Mouse (Mus musculus) naive thymus-derived CD4-positive, alpha-beta T cell, adult 2 months (primary cell): ENCODE results near the gene Myo10.

ENCODE experiments used
- DNase-seq: peaks from one replicate; pipeline ENCODE4 v3.0.0-alpha.2; 2011; ENCODE audit warnings: low read depth

Myo10 gene

DNA sequence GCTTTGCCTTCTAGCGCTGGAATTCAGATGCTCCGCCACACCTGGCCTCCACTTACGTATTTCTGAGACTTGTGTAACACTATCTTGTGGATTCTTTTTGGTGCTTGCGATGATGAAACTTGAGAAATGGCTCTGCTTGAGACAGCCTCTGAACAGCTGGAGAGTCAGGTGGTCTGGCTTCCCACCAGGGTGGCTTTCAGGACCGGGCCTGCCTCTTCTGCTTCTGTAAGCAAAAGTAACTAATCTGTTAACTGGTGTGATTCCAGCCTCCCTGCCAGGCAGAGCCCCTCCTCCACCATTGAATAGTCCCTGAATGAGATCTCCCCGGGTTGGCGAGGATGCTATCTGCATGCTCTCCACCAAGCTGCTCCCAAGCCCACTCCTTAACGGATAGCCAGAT lies 140.0 kb downstream of the Myo10 start:
- DNase-seq, result no peak

DNA sequence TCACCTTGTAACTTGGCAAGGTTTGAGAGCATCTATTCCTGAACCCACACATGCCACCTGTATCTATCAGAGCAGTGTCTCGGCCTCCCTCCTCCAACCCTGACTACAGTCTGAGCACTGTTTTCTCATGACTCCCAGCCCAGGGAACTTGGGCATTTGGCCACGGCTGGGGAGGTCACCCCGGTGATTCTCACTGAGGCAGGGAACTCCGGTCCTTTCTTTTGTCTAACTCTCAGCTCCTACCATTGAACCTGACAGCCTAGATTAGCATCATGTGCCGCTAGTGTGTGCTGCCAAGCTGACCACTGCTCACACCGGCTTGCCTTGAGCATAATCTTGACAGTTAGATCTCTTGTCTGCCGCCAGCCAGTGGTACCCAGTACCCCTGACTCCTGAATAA lies 140.8 kb downstream of the Myo10 start:
- DNase-seq, result no peak

DNA sequence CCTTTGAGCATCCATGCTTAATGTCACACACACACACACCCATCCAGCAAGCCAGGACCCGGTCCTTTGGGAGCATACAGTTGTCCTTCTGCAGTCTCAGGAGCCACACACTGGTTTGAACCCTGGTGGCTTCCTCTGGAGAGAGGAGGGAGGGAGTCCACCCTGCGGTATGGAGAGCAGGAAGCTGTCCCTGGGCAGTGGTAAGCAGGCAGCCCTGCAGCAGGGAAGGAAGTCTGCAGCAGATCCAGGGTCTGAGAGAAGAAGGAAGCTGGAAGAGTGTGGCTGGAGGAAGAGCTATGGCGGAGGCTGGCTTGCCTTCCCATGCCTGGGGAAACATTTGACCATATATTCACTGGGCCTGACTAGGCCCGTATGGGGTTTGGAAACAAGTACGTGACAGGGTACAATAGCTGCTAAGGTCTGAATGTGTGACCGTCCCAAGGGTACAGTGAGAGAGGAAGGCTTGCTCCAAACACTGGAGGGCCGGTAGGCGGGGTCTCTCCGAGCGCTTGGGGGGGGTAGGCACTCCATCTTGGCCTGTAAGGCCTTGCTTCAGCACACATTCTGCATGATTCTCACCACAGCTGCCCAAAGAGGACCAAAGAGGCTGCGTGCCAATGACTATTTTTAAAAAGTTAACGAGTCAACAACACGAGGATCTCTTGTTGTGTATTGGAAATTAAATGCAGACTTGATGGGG lies 142.5 kb downstream of the Myo10 start:
- no peak for DNase-seq

DNA sequence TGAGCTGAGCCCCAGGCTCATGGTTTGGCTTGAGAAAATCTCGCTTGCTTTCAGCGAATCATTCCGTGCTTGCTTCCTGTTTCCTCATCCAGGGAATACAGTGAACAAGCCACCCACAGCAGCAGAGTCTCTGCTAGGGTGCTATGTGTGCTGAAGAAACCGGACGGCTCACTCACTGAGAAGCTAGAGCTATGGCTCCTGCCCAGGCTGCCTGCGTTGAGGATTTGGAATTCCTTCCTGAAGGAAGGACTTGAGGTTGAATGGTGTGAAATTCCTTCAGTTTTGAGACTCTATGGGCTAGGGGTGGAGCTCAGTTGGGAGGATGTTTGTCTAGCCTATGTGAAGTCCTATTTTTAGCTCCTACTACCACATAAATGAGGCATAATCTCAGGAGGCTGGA lies 145.5 kb downstream of the Myo10 start:
- no peak for DNase-seq

DNA sequence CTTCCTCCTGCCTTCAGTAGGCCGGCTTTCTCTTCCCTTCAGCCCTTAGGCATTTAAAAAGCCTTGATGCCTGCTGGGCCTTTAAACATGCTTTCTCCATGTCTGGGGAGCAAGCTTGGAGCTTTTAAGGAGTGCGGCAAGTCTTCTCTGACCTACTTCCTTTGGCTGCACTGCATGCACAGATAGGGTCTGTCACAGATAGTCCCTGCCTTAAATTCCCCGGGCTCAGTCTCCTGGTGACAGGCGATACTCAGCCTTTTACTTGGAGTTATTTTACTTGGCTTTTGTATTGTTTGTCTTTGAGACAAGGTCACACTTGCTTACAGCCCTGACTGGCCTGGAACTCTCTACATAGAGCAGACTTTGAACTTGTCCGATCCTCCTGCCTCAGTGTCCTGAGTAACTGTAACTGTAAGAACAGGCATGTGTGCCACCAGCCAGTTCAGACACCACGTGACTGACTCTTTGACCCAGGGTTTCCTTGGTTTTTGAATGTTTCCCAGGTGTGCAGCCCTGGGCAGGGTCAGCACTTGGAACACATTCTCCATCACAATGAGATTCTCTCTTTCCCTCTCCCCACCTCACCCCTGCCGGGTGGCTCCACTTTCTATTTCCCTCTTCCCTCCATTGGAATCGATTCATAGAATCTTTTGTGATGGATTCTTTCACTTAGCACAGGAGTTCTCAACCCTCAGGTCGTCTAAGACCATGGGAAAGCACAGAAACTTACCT lies 147.4 kb downstream of the Myo10 start:
- no peak for DNase-seq

DNA sequence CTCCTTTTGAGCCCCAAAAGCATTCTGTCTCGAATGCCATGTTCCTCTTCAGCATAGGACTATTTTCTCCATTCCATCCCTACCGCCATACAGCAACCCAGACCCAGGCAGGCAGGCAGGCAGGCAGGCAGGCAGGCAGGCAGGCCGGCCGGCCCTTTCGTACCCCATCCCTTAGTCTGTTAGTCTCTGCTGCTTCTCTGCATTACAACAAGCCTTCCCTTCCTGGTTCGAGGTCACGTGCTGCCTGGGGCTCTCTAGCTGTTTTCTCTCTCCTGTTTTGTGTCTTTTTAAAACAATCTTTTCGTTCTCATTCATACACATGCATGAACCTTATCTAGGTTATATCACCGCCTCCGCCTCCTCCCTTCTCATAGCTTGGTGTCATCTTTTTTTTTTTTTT lies 149.5 kb downstream of the Myo10 start:
- no peak for DNase-seq

DNA sequence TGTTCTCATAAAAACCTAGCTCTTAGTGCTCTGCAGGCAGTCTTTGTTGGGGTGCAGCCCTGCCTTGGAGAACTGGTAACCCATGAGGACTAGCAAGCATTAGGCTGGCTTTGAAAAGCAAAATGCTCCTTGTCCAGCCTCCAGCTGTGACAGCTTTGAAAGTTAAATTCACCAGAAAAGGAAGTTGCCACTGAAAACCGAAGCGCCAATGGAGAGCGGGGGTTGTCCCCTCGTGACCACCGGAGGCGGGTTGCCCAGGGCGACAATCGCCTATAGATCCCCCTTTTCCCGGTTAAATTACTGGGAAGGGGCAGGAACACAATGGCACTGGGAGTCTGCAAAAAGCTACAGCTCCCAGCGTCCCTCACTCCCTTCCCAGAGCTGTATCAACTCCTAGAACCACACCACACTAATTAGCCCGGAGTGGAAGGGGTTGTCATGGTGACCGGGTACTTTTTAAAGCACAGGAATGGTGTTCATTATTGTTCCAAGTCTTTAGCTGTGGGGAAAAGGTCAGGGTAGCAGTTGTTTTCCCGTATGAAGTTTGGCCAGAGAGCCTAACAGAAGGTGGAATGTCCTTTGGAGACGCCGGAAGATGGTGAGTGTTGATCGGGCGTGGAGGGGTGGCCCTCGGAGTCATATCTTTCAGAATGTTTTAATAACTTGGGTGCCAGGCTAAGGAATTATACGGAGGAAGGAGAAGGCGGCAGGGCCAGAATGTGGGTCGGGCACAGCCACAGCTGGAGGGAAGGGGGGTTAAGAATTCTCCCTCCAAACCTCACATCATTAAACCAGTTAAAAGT lies 151.6 kb downstream of the Myo10 start:
- peak; percentile 19 for DNase-seq

DNA sequence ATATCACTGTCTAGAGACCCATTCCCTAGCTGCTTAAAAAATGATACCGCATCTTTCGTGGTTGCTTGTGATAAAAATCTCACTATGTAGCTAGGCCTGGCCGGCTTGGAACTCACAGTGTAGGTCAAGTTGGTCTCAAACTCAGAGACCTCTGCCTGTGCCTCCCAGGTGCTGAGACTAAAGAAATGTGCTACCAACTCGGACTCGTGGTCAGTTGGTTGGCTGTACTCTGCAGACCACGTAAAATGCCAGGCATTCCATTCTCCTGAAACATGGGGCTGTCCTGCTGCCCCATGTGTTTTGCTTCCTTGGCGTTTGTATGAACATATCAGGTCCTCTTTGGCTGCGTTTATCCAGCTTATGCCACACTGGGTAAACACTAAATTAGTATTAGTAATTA lies 156.6 kb downstream of the Myo10 start:
- DNase-seq, result no peak

DNA sequence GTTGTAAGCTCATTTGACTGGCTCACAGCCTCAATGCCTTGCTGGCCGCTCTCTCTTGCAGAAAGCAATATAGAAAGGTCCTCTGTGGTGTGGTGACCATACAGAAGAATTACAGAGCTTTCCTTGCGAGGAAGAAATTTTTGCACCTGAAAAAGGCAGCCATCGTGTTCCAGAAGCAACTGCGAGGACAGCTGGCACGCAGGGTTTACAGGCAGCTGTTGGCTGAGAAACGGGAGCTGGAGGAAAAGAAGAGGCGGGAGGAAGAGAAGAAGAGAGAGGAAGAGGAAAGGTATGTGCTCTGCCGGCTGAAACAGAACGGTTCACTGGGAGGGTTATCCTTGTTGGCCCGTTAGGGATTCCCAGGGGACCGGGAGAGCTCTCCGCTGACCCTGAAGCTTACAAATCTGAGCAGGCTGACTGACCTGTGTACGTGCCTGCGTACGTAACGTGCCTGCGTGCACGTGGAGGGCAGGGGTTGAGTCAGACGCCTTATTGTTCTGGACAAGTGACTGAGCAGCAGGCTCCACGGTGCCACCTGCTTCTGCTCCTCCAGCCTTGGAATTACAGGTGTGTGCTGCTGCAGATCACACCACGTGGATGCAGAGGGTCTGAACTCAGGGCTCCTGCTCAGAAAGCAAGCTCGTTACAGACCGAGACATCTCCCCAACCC lies 157.3 kb downstream of the Myo10 start:
- DNase-seq, result no peak

DNA sequence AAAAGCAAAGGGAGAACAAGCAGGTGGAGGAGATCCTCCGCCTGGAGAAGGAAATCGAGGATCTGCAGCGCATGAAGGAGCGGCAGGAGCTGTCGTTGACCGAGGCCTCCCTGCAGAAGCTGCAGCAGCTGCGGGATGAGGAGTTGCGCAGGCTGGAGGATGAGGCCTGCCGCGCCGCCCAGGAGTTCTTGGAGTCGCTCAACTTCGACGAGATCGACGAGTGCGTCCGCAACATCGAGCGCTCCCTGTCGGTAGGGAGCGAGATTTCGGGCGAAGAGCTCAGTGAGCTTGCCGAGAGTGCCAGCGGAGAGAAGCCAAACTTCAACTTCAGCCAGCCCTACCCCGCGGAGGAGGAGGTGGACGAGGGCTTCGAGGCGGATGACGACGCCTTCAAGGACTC lies 158.7 kb downstream of the Myo10 start:
- no peak for DNase-seq

DNA sequence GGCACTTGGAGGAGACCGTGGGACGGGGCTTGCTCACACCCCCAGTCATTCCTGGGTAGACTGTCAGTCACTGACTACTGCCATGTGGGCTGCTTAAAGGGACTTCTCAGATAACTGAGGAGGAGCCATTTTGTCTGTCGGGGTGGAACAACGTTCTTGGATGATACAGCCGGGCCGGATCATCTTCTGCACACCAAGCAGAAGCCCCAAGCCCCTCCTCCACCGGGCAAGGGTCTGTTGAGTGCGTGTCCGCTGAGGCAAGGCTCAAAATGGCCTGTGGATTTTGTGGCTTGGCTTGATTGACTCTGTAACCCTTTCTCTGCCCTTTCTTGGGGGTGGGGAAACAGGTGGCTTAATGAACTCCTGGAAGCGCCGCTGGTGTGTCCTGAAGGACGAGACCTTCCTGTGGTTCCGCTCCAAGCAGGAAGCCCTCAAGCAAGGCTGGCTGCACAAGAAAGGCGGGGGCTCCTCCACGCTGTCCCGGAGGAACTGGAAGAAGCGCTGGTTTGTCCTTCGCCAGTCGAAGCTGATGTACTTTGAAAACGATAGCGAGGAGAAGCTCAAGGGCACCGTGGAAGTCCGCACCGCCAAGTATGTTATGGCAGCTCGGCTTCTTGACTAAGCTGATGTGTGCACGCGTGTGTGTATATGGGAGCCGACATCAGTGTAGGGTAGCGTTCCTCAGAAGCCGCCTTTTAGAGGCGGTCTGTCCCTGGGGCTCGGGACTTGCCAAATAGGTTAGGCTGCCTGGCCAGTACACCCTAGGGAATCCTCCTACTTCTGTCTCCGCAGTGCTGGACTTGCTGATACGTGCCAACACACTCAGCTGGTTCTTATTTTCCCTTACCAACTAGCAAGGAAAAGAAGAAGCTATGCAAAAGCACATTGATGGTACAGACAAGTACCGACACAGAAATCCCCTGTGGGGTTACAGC lies 163.4 kb downstream of the Myo10 start:
- no peak for DNase-seq

DNA sequence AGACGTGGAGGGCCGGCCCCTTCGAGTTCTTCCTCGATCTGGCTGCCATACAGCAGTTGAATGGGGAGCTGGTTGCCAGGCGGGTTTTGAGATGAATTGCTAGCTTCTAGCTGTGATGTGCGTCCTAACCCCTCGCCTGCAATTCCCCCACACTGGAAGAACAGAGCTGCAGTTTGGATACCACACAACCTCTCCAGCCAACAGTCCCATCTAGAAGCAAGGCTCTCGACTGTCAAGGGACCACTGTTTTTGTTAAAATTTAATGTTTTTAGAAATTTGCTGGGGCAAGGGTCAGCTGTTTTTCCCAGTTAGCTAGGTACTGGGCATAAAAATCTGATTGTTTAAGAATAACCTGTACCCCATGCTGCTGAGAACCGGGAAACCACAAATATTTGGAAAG lies 165.1 kb downstream of the Myo10 start:
- DNase-seq, result no peak

DNA sequence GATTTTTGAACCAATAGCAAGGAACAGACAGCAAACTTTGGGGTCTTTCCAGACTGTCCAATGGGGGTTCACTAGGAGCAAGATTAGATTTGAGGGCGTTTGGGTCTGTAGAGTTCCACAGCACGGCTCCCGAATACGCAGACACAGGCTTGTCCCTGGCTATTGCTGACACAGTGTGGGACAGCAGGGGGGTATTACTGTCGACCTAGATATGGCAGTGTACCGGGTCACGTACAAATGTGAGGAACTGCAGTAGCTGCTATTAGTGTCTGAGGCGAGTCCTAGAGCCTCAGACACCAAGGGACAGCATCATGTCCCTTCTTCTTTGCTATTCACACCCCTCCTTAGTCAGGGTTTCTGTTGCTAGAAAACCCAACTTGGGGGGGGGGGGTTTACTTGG lies 165.6 kb downstream of the Myo10 start:
- no peak for DNase-seq

DNA sequence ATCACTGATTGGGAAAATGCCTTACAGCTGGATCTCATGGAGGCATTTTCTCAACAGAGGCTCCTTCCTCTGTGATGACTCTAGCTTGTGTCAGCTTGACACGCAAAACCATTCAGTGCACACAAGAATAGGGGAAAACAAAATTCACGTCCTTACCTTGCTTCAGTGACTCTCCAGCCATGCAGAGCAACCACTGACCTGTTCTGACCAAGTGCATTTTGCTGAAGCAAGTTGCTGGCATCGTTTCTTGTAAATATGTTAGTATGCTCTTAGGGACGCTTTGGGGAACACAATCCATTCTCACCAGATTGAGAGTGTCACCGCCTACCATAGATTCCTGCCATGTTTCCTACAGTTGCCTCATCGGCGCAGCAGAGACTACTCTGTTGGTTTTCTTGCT lies 166.2 kb downstream of the Myo10 start:
- DNase-seq, result no peak

DNA sequence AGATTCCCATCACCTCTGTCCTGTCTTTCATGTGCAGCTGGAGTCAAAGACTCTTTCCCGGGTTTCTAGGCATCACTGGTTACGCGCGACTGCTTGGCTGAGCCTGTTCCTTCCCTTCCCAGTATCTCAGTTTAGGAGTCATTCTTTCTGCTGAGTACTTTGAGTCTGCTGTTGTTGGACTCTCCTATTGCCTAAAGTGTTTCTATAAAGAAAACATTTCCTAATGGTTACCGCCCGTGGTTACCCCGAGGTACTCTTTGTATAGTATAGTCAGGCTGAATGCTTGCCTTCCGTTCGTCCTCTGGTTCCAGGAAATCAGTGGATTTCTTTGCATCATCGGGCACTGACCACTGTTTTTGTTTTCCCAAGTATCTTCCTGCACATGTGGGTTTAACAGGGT lies 166.9 kb downstream of the Myo10 start:
- no peak for DNase-seq

DNA sequence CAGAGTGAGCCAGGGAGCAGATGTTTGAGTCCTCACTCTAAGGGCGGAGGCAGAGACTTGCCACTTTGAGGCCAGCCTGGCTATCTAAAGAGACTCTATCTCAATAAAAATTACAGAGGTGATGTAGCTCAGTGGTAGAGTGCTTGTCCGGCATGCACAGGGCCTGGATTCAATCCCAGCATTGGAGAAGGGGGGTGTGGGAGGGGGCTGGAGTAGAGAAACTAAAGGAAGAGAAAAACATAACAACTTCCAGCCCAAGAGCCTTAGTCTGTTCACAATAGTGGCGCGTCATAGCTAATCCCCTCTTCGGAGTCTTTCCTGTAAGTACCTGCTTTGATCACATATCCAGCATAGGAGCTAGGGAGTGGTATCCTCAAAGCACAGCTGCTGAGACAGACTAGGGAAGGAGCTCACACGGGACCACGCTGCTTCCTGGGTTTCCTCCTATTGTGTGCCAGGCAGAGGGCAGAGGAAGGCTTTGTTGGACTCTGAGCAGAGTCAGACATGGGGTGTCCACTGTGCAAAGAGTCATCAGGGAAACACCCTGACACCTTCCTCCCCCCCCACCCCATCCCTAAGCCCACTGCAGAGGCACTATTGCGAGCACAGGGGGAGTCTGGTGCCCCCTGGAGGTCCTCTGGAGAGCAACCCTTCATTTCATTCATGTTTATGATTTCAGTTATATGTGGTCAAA lies 169.5 kb downstream of the Myo10 start:
- DNase-seq, result no peak

DNA sequence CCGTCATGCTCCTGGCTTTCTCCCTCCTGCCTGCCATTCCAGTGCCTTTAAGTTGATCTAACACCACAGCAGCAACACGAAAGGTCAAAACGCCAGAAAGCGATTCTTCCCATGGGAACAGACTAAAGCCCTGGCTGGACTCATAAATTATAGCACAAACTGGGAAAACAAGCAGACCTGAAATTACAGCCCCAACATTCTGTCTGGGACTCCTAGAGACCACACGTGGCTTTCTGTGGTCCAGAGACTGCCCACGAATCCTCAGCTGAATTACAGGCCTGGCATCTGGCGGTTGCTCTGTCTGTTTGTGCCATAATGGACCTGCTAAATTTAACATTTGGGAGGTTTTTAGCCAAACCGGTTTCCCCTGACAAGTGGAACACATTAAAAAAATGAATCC lies 171.8 kb downstream of the Myo10 start:
- DNase-seq, result no peak

DNA sequence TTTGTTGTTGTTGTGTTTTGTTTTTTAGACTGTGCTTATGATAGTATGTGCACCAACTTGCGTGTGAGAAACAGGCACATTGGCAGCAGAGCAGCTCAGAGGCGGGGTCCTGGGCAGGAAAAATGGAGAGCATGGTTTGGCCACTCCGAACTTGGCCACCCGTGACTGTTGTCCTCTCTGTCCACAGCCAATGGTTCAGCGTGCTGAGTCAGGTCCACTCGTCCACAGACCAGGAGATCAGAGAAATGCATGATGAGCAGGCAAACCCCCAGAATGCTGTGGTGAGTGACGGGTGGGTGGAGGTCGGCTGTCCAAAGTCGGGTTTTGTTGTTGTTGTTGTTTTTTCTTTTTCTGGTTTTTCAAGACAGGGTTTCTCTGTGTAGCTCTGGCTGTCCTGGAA lies 173.2 kb downstream of the Myo10 start:
- DNase-seq, result no peak

DNA sequence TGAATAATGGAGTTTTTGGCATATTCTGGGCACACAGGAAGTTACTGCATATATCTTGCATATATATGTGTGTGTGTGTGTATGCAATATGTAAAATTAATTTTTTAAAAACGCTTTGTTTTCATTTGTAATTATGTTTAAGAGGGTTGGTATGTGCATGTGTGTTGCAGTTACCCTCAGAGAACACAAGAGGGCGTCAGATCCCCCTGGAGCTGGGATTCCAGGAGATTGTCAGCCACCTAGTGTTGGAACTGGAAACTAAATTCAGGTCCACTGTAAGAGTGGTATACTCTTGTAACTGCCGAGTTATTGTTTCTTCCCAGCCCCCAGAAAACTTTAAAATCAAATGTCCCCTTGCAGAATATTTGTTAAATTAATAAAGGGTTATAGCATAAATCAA lies 174.0 kb downstream of the Myo10 start:
- DNase-seq, result peak; percentile 48

DNA sequence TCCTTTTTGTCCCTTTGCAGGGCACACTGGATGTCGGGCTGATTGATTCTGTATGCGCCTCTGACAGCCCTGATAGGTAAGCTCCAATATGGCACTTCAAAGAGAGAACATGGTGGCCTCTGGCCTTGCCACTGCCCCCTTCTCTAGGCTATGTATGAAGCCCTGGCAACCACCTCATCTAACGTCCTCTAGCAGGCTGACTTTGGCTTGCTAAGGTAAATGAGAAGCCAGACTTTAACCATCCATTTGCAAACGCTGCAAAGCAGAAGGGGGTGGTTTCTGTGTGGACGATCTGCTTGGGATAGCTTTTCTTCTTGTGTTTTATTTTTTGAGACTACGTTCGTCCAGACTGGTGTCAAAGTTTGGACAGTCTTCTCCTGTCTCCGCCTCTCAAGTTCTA lies 174.9 kb downstream of the Myo10 start:
- DNase-seq, result no peak

DNA sequence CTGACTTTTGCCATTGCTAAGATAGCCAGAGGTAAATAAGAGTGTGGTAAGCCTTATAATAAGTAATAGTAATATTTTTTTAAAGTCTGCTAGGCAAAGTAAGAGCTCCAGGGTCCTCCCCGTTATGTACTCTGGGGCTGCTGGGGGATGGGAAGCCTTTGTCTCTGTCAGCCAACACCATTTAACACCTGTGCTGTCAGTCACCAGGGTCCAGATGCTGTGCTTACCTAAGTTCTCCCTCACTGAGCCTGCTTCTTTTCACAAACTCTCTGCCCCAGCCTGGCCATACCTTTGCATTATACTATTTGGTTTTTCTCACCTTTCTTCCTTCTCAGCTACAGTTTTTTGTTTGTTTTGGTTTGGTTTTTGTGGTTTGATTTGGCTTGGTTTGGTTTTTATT lies 175.6 kb downstream of the Myo10 start:
- no peak for DNase-seq
